Mouse (Mus musculus): ENCODE measurements around the gene Nfkb1. TPM values are rescaled to one million over a fixed set of nuclear protein-coding genes. Genes with fewer than 3 reads are reported as not detected.

The Nfkb1 gene
- polyA plus RNA-seq, 1 experiment from 2014 or later: 18.4 TPM

- no peaks in the 10 kb centered on the region for H3K9me3 ChIP-seq (replicated peaks)
- H3K4me2 ChIP-seq: no peak overlapping the region
- peaks cover 16% of the 10 kb centered on the region for H3K36me3 ChIP-seq
- no peak for ATAC-seq
- H3K27ac ChIP-seq: no peak overlapping the region
- no peak overlapping the region for H3K9ac ChIP-seq
- no peak overlapping the region for H3K4me3 ChIP-seq
- H3K27me3 ChIP-seq (replicated peaks): no peaks in the 10 kb centered on the region
- WGBS (ENCODE audit: insufficient replicate concordance): 65% methylated on average over 7 of the region's 7 CpGs
- H3K4me1 ChIP-seq: peaks cover 2% of the 10 kb centered on the region
Measured at GRCm38 (mm10) chr3:135658540-135659097, 32.7 kb downstream of the Nfkb1 start.

GRCm38 (mm10) chr3:135656156-135656555 is 35.2 kb downstream of the Nfkb1 start:
- H3K4me3 ChIP-seq: no peak overlapping the region
- H3K36me3 ChIP-seq: peaks cover 12% of the 10 kb centered on the region
- H3K9me3 ChIP-seq (replicated peaks): no peaks in the 10 kb centered on the region
- 81% methylated on average over 4 of the region's 4 CpGs for WGBS (ENCODE audit: insufficient replicate concordance)
- H3K4me1 ChIP-seq: peaks cover 7% of the 10 kb centered on the region
- H3K27me3 ChIP-seq (replicated peaks): no peaks in the 10 kb centered on the region
- no peak for ATAC-seq
- H3K27ac ChIP-seq: no peak overlapping the region
- H3K9ac ChIP-seq: no peak overlapping the region
- H3K4me2 ChIP-seq: no peak overlapping the region

GRCm38 (mm10) chr3:135650773-135651555 is 40.4 kb downstream of the Nfkb1 start:
- H3K4me1 ChIP-seq: peaks cover 7% of the 10 kb centered on the region
- H3K36me3 ChIP-seq: peaks cover 16% of the 10 kb centered on the region
- H3K27me3 ChIP-seq (replicated peaks): no peaks in the 10 kb centered on the region
- no peak overlapping the region for H3K9ac ChIP-seq
- H3K4me3 ChIP-seq: no peak overlapping the region
- H3K4me2 ChIP-seq: no peak overlapping the region
- no peak for ATAC-seq
- WGBS (ENCODE audit: insufficient replicate concordance): 78% methylated on average over 15 of the region's 15 CpGs
- no peaks in the 10 kb centered on the region for H3K9me3 ChIP-seq (replicated peaks)
- H3K27ac ChIP-seq: no peak overlapping the region

- no peak overlapping the region for H3K4me3 ChIP-seq
- peaks cover 25% of the 10 kb centered on the region for H3K36me3 ChIP-seq
- H3K4me1 ChIP-seq: peaks cover 7% of the 10 kb centered on the region
- H3K27me3 ChIP-seq (replicated peaks): no peaks in the 10 kb centered on the region
- no peak for ATAC-seq
- H3K27ac ChIP-seq: no peak overlapping the region
- no peaks in the 10 kb centered on the region for H3K9me3 ChIP-seq (replicated peaks)
- H3K9ac ChIP-seq: no peak overlapping the region
- 84% methylated on average over 10 of the region's 10 CpGs for WGBS (ENCODE audit: insufficient replicate concordance)
- H3K4me2 ChIP-seq: no peak overlapping the region
Measured at GRCm38 (mm10) chr3:135649809-135650208, 41.5 kb downstream of the Nfkb1 start.

- H3K9ac ChIP-seq: no peak overlapping the region
- H3K4me3 ChIP-seq: no peak overlapping the region
- WGBS (ENCODE audit: insufficient replicate concordance): 85% methylated on average over 8 of the region's 8 CpGs
- H3K4me1 ChIP-seq: peaks cover 4% of the 10 kb centered on the region
- no peak overlapping the region for H3K4me2 ChIP-seq
- peaks cover 27% of the 10 kb centered on the region for H3K36me3 ChIP-seq
- no peak for ATAC-seq
- H3K27me3 ChIP-seq (replicated peaks): no peaks in the 10 kb centered on the region
- no peak overlapping the region for H3K27ac ChIP-seq
- no peaks in the 10 kb centered on the region for H3K9me3 ChIP-seq (replicated peaks)
Measured at GRCm38 (mm10) chr3:135648501-135648900, 42.8 kb downstream of the Nfkb1 start.

GRCm38 (mm10) chr3:135646622-135647021 is 44.7 kb downstream of the Nfkb1 start:
- ATAC-seq: no peak
- H3K36me3 ChIP-seq: peaks cover 19% of the 10 kb centered on the region; the same call in 1 of the 2 replicates

GRCm38 (mm10) chr3:135644971-135645370 is 46.4 kb downstream of the Nfkb1 start:
- no peak overlapping the region for H3K27ac ChIP-seq
- peaks cover 18% of the 10 kb centered on the region; the same call in 1 of the 2 replicates for H3K36me3 ChIP-seq
- H3K9ac ChIP-seq: no peak overlapping the region
- peaks cover 17% of the 10 kb centered on the region for H3K4me1 ChIP-seq
- 70% methylated on average over 3 of the region's 3 CpGs for WGBS (ENCODE audit: insufficient replicate concordance)
- no peak overlapping the region for H3K4me3 ChIP-seq
- ATAC-seq: no peak
- H3K27me3 ChIP-seq (replicated peaks): no peaks in the 10 kb centered on the region
- H3K4me2 ChIP-seq: no peak overlapping the region
- no peaks in the 10 kb centered on the region for H3K9me3 ChIP-seq (replicated peaks)

More at GRCm38 (mm10) chr3:135646622-135647021, 44.7 kb downstream of the Nfkb1 start:
- Histone ChIP-seq H3K4me2 (no peak overlapping the region), H3K4me3 (no peak overlapping the region), H3K4me1 (peaks cover 8% of the 10 kb centered on the region), H3K9me3 (replicated peaks) (no peaks in the 10 kb centered on the region), H3K9ac (no peak overlapping the region), H3K27ac (no peak overlapping the region), H3K27me3 (replicated peaks) (no peaks in the 10 kb centered on the region)
- WGBS (ENCODE audit: insufficient replicate concordance): 83% methylated on average over 1 of the region's 1 CpGs

- 26% methylated on average over 4 of the region's 4 CpGs for WGBS (ENCODE audit: insufficient replicate concordance)
- Histone ChIP-seq H3K27me3 (replicated peaks) (no peaks in the 10 kb centered on the region), H3K9ac (no peak overlapping the region), H3K36me3 (peaks cover 17% of the 10 kb centered on the region; the same call in 1 of the 2 replicates), H3K4me3 (no peak overlapping the region), H3K27ac (0 out of 2 replicates have a peak overlapping the region, but pooled peaks have one; percentile 6), H3K4me2 (peak overlapping the region; percentile 28), H3K9me3 (replicated peaks) (no peaks in the 10 kb centered on the region), H3K4me1 (peaks cover 34% of the 10 kb centered on the region)
- peak; percentile 88 for ATAC-seq
Measured at GRCm38 (mm10) chr3:135641623-135641915, 49.8 kb downstream of the Nfkb1 start.

GRCm38 (mm10) chr3:135640856-135641622 is 50.3 kb downstream of the Nfkb1 start:
- H3K4me1 ChIP-seq: peaks cover 39% of the 10 kb centered on the region
- peak; percentile 62 for ATAC-seq
- 61% methylated on average over 16 of the region's 16 CpGs for WGBS (ENCODE audit: insufficient replicate concordance)
- H3K27ac ChIP-seq: no peak overlapping the region
- H3K27me3 ChIP-seq (replicated peaks): no peaks in the 10 kb centered on the region
- no peaks in the 10 kb centered on the region for H3K9me3 ChIP-seq (replicated peaks)
- H3K4me3 ChIP-seq: no peak overlapping the region
- H3K9ac ChIP-seq: no peak overlapping the region
- H3K4me2 ChIP-seq: peak overlapping the region; percentile 28
- H3K36me3 ChIP-seq: peaks cover 16% of the 10 kb centered on the region; the same call in 1 of the 2 replicates

GRCm38 (mm10) chr3:135640203-135640602 is 51.1 kb downstream of the Nfkb1 start:
- peaks cover 9% of the 10 kb centered on the region; the same call in 1 of the 2 replicates for H3K36me3 ChIP-seq
- H3K4me2 ChIP-seq: no peak overlapping the region
- ATAC-seq: no peak
- no peaks in the 10 kb centered on the region for H3K27me3 ChIP-seq (replicated peaks)
- H3K9me3 ChIP-seq (replicated peaks): no peaks in the 10 kb centered on the region
- H3K4me3 ChIP-seq: no peak overlapping the region
- no peak overlapping the region for H3K9ac ChIP-seq
- H3K27ac ChIP-seq: no peak overlapping the region
- H3K4me1 ChIP-seq: peaks cover 47% of the 10 kb centered on the region
- WGBS (ENCODE audit: insufficient replicate concordance): 86% methylated on average over 5 of the region's 5 CpGs

- Histone ChIP-seq H3K4me1 (peaks cover 57% of the 10 kb centered on the region), H3K9ac (no peak overlapping the region), H3K9me3 (replicated peaks) (no peaks in the 10 kb centered on the region), H3K4me2 (no peak overlapping the region), H3K27ac (peak overlapping the region; percentile 4; the same call in 1 of the 2 replicates), H3K4me3 (no peak overlapping the region), H3K36me3 (peaks cover 4% of the 10 kb centered on the region; the same call in 1 of the 2 replicates), H3K27me3 (replicated peaks) (no peaks in the 10 kb centered on the region)
- no peak for ATAC-seq
- WGBS (ENCODE audit: insufficient replicate concordance): 37% methylated on average over 5 of the region's 5 CpGs
Measured at GRCm38 (mm10) chr3:135637592-135637991, 53.8 kb downstream of the Nfkb1 start.

GRCm38 (mm10) chr3:135636454-135636853 is 54.9 kb downstream of the Nfkb1 start:
- Histone ChIP-seq H3K4me3 (no peak overlapping the region), H3K27me3 (replicated peaks) (no peaks in the 10 kb centered on the region), H3K27ac (peak overlapping the region; percentile 4; the same call in 1 of the 2 replicates), H3K4me2 (peak overlapping the region; percentile 35), H3K36me3 (peaks cover 4% of the 10 kb centered on the region; the same call in 1 of the 2 replicates), H3K4me1 (peaks cover 58% of the 10 kb centered on the region), H3K9ac (no peak overlapping the region), H3K9me3 (replicated peaks) (no peaks in the 10 kb centered on the region)
- 12% methylated on average over 14 of the region's 14 CpGs for WGBS (ENCODE audit: insufficient replicate concordance)
- peak; percentile 83 for ATAC-seq

Measured in liver, embryonic 12.5 days (tissue).